Mouse (Mus musculus): ENCODE data around the gene Tsc2. TPM values are rescaled to one million over a fixed set of nuclear protein-coding genes. Genes with fewer than 3 reads are reported as not detected.
A peak's percentile ranks its signal among the peaks of the same experiment; 100 is the strongest.
"Not testable (repeated sequence)": the region's sequence is repeated elsewhere in the genome, so short reads cannot be mapped to it uniquely, and the experiment has no call there.

Gene Tsc2
- polyA plus RNA-seq, 1 experiment: 230 TPM

DNA sequence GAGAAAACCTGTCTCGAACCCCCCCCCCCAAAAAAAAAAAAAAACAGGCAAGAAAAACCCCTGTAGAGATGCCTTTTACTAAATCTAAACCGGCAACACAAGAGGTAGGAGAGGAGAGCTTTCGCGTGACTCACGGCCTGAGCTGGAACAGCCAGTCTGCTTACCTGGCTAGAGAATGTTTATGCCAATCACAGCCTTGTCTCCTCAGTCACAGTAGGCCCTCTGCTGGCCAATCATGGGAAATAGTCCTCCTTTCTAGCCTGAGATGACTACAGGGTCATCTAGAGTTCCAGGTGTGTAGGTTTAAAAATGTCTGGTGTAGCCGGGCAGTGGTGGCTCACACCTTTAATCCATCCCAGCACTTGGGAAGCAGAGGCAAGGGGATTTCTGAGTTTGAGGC, 35.0 kb upstream of the Tsc2 start:
- peaks cover 11% of the 10 kb centered on the region for H3K4me1 ChIP-seq (ENCODE audit: control insufficient read depth, insufficient read depth, low read length)
- H3K4me3 ChIP-seq (replicated peaks; ENCODE audit: extremely low read depth, low read depth, low read length): no peak overlapping the region
- 17% methylated on average over 6 of the region's 6 CpGs for WGBS
- TF ChIP-seq POLR2A (IDR thresholded peaks at IDR 0.05; ENCODE audit: borderline replicate concordance, extremely low read depth, low read depth, low read length): no peak
- peak; percentile 64 for TF ChIP-seq CTCF (IDR thresholded peaks at IDR 0.05; ENCODE audit: insufficient read depth, low read length)
- DNase-seq: peak; percentile 68

DNA sequence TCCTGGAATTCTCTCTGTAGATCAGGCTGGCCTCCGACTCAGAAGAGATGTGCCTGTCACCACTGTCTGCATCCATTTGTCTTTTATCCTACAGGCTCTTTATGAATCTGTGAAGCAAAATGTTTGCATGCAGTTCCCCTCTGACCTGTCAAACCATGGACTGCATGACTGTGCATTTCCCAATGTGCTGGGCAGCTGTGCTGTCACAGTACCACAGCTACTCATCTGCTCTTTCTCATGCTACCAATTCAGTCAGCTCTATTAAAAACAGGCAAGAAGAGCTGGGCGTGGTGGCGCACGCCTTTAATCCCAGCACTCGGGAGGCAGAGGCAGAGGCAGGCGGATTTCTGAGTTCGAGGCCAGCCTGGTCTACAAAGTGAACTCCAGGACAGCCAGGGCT, 34.6 kb upstream of the Tsc2 start:
- not testable (repeated sequence) for H3K4me3 ChIP-seq (replicated peaks; ENCODE audit: extremely low read depth, low read depth, low read length); DNase-seq
- H3K4me1 ChIP-seq (ENCODE audit: control insufficient read depth, insufficient read depth, low read length): peaks cover 11% of the 10 kb centered on the region
- 49% methylated on average over 7 of the region's 7 CpGs for WGBS

DNA sequence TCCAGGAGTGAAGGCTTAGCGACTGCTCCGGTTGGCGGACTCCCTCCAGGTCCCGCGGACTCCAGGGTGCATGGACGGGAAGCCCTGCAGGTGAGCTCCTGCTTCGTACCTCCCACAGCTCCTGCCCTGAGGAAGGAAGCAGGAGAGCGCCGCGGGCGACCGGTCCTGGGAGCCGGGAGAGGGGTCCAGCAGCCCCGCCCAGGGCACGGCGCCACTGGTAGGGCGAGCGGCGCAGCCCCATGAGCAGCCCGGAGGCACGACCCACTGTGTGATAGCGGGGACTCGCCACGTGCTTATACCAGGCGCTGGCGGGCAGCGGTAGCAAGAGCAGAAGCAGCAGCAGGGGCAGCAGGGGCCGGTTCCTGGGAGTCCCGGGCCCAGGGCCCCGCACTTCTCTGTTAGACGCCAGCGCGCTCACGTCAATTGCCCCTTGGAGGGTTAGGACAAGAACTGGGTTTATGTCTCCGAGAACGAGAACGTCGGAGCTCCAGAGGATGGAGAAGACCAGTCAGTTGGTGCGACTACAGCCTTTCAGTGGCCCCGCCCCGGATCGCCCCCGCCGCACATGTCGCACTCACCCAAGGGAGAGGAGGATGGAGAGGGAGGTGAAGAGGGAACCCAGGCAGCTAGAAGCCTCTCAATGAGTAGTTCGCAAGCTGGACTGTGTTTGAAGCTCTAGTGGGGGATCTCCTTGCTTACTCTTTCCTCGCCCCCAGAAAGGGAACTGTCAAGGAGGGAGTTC, 25.8 kb upstream of the Tsc2 start, which contains the start of gene Npw:
TSS of gene Npw (minus strand) at position 441 of the 742 bp plus-strand sequence.
- WGBS: 5% methylated on average over 47 of the region's 47 CpGs
- peak within 1 kb of the TSS; percentile 40 for H3K4me3 ChIP-seq (replicated peaks; ENCODE audit: extremely low read depth, low read depth, low read length)
- H3K4me1 ChIP-seq (ENCODE audit: control insufficient read depth, insufficient read depth, low read length): peaks cover 4% of the 10 kb centered on the region; the same call in 1 of the 2 replicates
- DNase-seq: peak; percentile 59
- TF ChIP-seq POLR2A (IDR thresholded peaks at IDR 0.05; ENCODE audit: borderline replicate concordance, extremely low read depth, low read depth, low read length): no peak
- TF ChIP-seq CTCF (IDR thresholded peaks at IDR 0.05; ENCODE audit: insufficient read depth, low read length): no peak

DNA sequence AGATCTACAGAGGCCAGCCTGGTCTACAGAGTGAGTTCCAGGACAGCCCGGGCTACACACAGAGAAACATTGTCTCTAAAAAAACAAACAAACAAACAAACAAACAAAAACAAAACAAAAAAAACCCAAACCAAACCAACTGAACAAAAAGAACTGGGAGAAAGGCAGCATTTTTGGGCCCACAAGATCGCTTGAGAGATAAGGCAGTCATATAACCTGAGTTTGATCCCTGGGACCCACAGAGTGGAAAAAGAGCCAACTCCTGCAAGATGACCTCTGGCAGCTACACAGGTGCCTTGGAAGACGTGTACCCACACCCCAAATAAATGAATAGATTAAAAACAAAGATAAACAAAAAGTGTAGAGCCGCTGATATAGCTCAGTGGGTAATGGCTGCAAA, 22.5 kb upstream of the Tsc2 start:
- DNase-seq: no peak
- H3K4me3 ChIP-seq (replicated peaks; ENCODE audit: extremely low read depth, low read depth, low read length): no peak overlapping the region
- peaks cover 18% of the 10 kb centered on the region for H3K4me1 ChIP-seq (ENCODE audit: control insufficient read depth, insufficient read depth, low read length)
- TF ChIP-seq POLR2A (IDR thresholded peaks at IDR 0.05; ENCODE audit: borderline replicate concordance, extremely low read depth, low read depth, low read length): no peak
- TF ChIP-seq CTCF (IDR thresholded peaks at IDR 0.05; ENCODE audit: insufficient read depth, low read length): no peak
- WGBS: 63% methylated on average over 4 of the region's 4 CpGs

DNA sequence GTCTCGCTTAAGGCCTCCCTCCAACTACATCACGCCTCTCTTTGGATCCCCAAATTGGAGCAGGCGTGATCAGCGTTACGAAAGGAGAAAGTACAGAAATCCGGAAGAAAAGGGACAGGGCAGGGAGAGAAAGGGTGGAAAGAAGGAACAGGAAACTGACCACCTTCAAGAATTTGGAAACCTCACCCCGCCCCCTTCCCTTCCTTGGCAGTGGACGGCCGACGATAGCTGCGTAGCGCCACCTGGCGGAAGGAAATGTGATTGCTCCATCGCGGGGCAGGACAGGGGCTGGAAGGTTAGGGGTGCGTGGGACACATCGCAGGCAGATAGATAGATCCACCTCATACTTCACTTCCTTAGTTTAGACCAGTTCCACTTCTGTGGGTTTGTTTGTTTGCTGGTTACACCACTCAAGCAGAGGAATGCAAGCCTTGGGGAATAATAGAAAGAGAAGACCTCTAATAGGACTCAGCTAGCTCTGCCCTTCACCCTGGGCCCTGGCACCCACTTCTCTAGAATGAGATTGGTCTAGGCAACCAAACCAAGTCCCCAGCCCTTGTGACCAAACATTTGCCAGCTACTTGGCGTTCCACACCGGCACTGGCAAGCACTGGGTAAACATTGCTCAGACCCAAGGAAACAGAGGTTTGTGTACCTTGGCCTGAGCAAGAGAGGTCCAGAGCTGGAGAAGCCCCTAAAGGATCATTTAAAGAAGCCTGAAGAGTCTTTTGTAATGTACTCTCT, 21.7 kb upstream of the Tsc2 start:
- TF ChIP-seq POLR2A (IDR thresholded peaks at IDR 0.05; ENCODE audit: borderline replicate concordance, extremely low read depth, low read depth, low read length) (no peak), CTCF (IDR thresholded peaks at IDR 0.05; ENCODE audit: insufficient read depth, low read length) (peak; percentile 86)
- peaks cover 18% of the 10 kb centered on the region for H3K4me1 ChIP-seq (ENCODE audit: control insufficient read depth, insufficient read depth, low read length)
- peak; percentile 84 for DNase-seq
- peak overlapping the region; percentile 27 for H3K4me3 ChIP-seq (replicated peaks; ENCODE audit: extremely low read depth, low read depth, low read length)
- 4% methylated on average over 19 of the region's 19 CpGs for WGBS

DNA sequence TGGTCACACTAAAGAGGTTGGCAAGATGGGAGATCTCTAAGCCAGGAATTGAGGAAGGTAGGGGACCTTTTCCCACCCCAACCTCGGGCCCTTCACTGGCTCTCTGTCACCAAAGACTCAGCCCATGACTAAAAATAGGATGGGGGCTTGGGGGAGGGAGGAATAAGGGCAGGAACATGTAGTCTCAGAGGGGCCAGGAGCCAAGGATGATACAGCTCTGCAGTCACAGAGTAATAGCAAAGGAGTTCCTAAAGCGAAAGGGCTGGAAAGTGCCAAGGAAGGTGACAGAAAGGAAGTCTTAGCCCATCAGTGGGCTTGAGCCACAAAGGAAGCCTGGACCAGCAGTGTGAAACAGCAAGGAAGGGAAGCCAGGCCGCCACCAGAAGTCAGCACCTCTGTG, 19.4 kb upstream of the Tsc2 start:
- Histone ChIP-seq H3K4me3 (replicated peaks; ENCODE audit: extremely low read depth, low read depth, low read length) (no peak overlapping the region), H3K4me1 (ENCODE audit: control insufficient read depth, insufficient read depth, low read length) (peaks cover 14% of the 10 kb centered on the region)
- 43% methylated on average over 3 of the region's 3 CpGs for WGBS
- no peak for DNase-seq
- TF ChIP-seq POLR2A (IDR thresholded peaks at IDR 0.05; ENCODE audit: borderline replicate concordance, extremely low read depth, low read depth, low read length) (no peak), CTCF (IDR thresholded peaks at IDR 0.05; ENCODE audit: insufficient read depth, low read length) (no peak)

DNA sequence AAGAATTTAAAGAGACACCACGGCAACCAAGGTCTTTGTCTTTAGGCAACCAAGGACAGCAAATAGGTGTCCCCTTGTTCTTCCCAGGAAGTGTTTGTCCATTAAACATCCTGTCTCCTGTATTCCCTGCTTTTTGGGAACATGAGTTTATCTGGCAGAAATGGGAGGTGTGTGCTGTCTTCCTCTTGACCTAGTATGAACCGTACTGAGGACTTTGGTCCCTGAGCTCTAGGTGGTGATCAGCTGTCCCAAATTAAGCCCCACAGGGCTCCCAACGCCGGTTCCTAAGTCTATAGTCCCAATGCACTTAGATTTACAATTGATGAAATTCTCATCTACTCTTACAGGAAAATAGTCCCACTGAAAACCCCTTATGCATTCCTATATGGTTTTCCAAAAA, 18.3 kb upstream of the Tsc2 start:
- H3K4me1 ChIP-seq (ENCODE audit: control insufficient read depth, insufficient read depth, low read length): peaks cover 16% of the 10 kb centered on the region
- TF ChIP-seq POLR2A (IDR thresholded peaks at IDR 0.05; ENCODE audit: borderline replicate concordance, extremely low read depth, low read depth, low read length) (no peak), CTCF (IDR thresholded peaks at IDR 0.05; ENCODE audit: insufficient read depth, low read length) (no peak)
- peak overlapping the region; percentile 57 for H3K4me3 ChIP-seq (replicated peaks; ENCODE audit: extremely low read depth, low read depth, low read length)
- no peak for DNase-seq
- whole genome bisulfite sequencing: 44% methylated on average over 4 of the region's 4 CpGs

DNA sequence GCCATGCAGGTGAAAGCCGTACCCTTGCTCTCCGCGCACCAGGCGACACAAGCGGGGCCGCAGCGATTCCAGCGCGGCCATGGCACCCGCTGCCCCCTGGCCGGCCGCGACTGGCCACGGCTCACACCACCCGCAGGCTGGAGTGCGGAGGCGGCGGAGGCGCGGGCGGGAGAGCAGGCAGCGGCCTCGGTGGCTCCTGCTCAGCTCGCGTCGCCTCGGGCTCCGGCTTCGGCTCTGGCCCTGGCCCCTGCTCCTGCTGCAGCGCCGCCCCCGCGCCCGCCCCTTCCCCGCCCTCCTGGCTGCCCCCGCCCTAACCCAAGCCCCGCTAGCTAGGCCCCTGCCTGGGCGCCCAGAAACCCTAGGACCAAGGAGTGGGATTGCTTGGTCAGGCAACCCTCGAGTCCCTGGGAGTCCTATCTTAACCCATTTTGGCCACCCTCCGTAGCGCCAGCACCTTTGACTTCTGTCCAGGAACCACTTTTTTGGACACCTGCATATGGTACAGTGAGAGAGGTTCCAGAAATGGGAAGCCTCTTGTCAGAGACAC, 17.7 kb upstream of the Tsc2 start, which contains the start of gene Slc9a3r2:
TSS of gene Slc9a3r2 (minus strand) at position 258 of the 547 bp plus-strand sequence.
- peaks cover 21% of the 10 kb centered on the region for H3K4me1 ChIP-seq (ENCODE audit: control insufficient read depth, insufficient read depth, low read length)
- peak within 1 kb of the TSS; percentile 65 for H3K4me3 ChIP-seq (replicated peaks; ENCODE audit: extremely low read depth, low read depth, low read length)
- DNase-seq: peak; percentile 78
- peak; percentile 80; the same call in 1 of the 2 replicates for TF ChIP-seq POLR2A (IDR thresholded peaks at IDR 0.05; ENCODE audit: borderline replicate concordance, extremely low read depth, low read depth, low read length)
- TF ChIP-seq CTCF (IDR thresholded peaks at IDR 0.05; ENCODE audit: insufficient read depth, low read length): no peak
- under 1% methylated on average over 41 of the region's 41 CpGs for WGBS

DNA sequence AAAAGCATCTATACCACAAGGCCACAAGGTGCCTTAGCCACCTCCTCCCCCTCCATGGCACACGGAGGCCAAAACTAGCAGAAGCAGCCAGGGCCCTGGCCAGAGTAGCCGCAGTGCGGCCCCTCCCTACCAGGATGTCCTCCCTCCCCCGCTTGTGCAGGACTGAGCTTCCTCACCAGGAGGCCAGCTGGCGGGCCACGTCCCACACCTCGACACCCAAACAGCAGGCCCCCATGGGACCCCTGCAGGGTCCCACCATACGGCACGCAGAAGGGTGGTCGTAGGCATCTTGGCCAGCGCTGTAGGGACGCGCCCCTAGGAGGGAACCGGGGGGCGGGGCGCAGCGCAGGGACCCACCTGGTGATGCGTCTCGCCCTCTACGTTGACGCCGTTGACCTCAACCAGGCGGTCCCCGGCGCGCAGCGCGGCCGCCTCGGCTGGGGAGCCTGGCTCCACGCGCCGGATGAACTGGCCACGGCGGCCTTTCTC, 17.2 kb upstream of the Tsc2 start:
- peak; percentile 75 for DNase-seq
- H3K4me1 ChIP-seq (ENCODE audit: control insufficient read depth, insufficient read depth, low read length): peaks cover 23% of the 10 kb centered on the region
- under 1% methylated on average over 35 of the region's 35 CpGs for WGBS
- TF ChIP-seq CTCF (IDR thresholded peaks at IDR 0.05; ENCODE audit: insufficient read depth, low read length) (no peak), POLR2A (IDR thresholded peaks at IDR 0.05; ENCODE audit: borderline replicate concordance, extremely low read depth, low read depth, low read length) (0 out of 2 replicates have a peak, but pooled peaks have one; percentile 19)
- peak overlapping the region; percentile 65 for H3K4me3 ChIP-seq (replicated peaks; ENCODE audit: extremely low read depth, low read depth, low read length)

Measured in lung, adult 2 months (tissue).